Mouse (Mus musculus) frontal cortex, adult 2 months (tissue): ENCODE data around the gene Olfr1431. TPM values are rescaled to one million over a fixed set of nuclear protein-coding genes. Genes with fewer than 3 reads are reported as not detected.
"Not testable (repeated sequence)": the region's sequence is repeated elsewhere in the genome, so short reads cannot be mapped to it uniquely, and the experiment has no call there.

Experiments
- DNase-seq, 2 experiments: peaks; one replicate each; pipeline ENCODE4 v3.0.0; 2022; ENCODE audit warnings: low spot score in 1 of 2; ENCODE audit errors: extremely low spot score in 1 of 2
- polyA plus RNA-seq: library from polyadenylated mRNA; depleted of rRNA; stranded (reverse); fragments of >200 nt; gene quantifications from 2 replicates; pipeline ENCODE4 v1.2.3, GENCODE M21; 2012; rRNA removed

Gene Olfr1431
- polyA plus RNA-seq, result not detected in 2 replicates

GRCm38 (mm10) chr19:12200334-12200733, at the start of gene Olfr1431:
Gene Olfr1431, plus strand, starts transcription at chr19:12200634.
- no peak for DNase-seq

GRCm38 (mm10) chr19:12170062-12170599, 30.3 kb upstream of the Olfr1431 start, which contains the start of gene Olfr1555-ps1:
Gene Olfr1555-ps1, minus strand, starts transcription at chr19:12170112.
- DNase-seq, result not testable (repeated sequence)

GRCm38 (mm10) chr19:12175431-12175830, 25.0 kb upstream of the Olfr1431 start:
- peak in 1 of 2 experiments; percentile 9 for DNase-seq

GRCm38 (mm10) chr19:12199076-12199475, 1.4 kb upstream of the Olfr1431 start:
- DNase-seq, result not testable (repeated sequence)

- DNase-seq, result not testable (repeated sequence)
Measured at GRCm38 (mm10) chr19:12232496-12232895, 32.1 kb downstream of the Olfr1431 start, which contains the start of gene Olfr1432. Gene Olfr1432, minus strand, starts transcription at chr19:12232596.

- DNase-seq, result no peak
Measured at GRCm38 (mm10) chr19:12241559-12241958, 41.1 kb downstream of the Olfr1431 start, which contains the start of gene Olfr262. Gene Olfr262, minus strand, starts transcription at chr19:12241659.

- DNase-seq, result no peak
Measured at GRCm38 (mm10) chr19:12260732-12261131, 60.3 kb downstream of the Olfr1431 start, which contains the start of gene Olfr235. Gene Olfr235, plus strand, starts transcription at chr19:12261032.

Other genes with a start within 250 kb of the Olfr1431 start
- 34.9 and 36.3 TPM in 2 replicates for gene Osbp, start 234.7 kb upstream of the Olfr1431 start, polyA plus RNA-seq
- gene Olfr1423, start 159.3 kb upstream of the Olfr1431 start, polyA plus RNA-seq, result not detected in 2 replicates
- not detected in 2 replicates for gene Olfr1424, start 138.0 kb upstream of the Olfr1431 start, polyA plus RNA-seq
- gene Olfr1425, start 122.9 kb upstream of the Olfr1431 start, polyA plus RNA-seq, result not detected in 2 replicates
- 0.06 TPM in 1 of 2 replicates, not detected in the other for gene Olfr1426, start 108.6 kb upstream of the Olfr1431 start, polyA plus RNA-seq
- 0.13 TPM in 1 of 2 replicates, not detected in the other for gene Olfr1427, start 97.3 kb upstream of the Olfr1431 start, polyA plus RNA-seq
- 0.38 TPM in 1 of 2 replicates, not detected in the other for gene Olfr1428, start 84.7 kb upstream of the Olfr1431 start, polyA plus RNA-seq
- gene Olfr76, start 77.4 kb upstream of the Olfr1431 start, polyA plus RNA-seq, result 0.06 TPM in 1 of 2 replicates, not detected in the other
- gene Olfr1555-ps1, start 30.5 kb upstream of the Olfr1431 start, polyA plus RNA-seq, result 0.06 TPM in 1 of 2 replicates, not detected in the other
- gene Olfr1432, start 32.0 kb downstream of the Olfr1431 start, polyA plus RNA-seq, result not detected in 2 replicates
- not detected in 2 replicates for gene Olfr262, start 41.0 kb downstream of the Olfr1431 start, polyA plus RNA-seq
- gene Olfr235, start 60.4 kb downstream of the Olfr1431 start, polyA plus RNA-seq, result not detected in 2 replicates
- not detected in 2 replicates for gene Olfr1434, start 79.2 kb downstream of the Olfr1431 start, polyA plus RNA-seq
- not detected in 2 replicates for gene Olfr1436, start 98.5 kb downstream of the Olfr1431 start, polyA plus RNA-seq
- gene Olfr1437, start 124.5 kb downstream of the Olfr1431 start, polyA plus RNA-seq, result not detected in 2 replicates
- not detected in 2 replicates for gene Olfr1438-ps1, start 135.3 kb downstream of the Olfr1431 start, polyA plus RNA-seq
- gene Olfr1440, start 186.6 kb downstream of the Olfr1431 start, polyA plus RNA-seq, result not detected in 2 replicates
- gene Olfr1441, start 216.8 kb downstream of the Olfr1431 start, polyA plus RNA-seq, result not detected in 2 replicates
- gene Pfpl, start 227.3 kb downstream of the Olfr1431 start, polyA plus RNA-seq, result not detected in 2 replicates